Mouse (Mus musculus): Measurements from ENCODE around the gene Hoxd3. TPM values are rescaled to one million over a fixed set of nuclear protein-coding genes. Genes with fewer than 3 reads are reported as not detected.

The Hoxd3 gene
- polyA plus RNA-seq, 1 experiment from 2014 or later = 3.2 TPM

DNA sequence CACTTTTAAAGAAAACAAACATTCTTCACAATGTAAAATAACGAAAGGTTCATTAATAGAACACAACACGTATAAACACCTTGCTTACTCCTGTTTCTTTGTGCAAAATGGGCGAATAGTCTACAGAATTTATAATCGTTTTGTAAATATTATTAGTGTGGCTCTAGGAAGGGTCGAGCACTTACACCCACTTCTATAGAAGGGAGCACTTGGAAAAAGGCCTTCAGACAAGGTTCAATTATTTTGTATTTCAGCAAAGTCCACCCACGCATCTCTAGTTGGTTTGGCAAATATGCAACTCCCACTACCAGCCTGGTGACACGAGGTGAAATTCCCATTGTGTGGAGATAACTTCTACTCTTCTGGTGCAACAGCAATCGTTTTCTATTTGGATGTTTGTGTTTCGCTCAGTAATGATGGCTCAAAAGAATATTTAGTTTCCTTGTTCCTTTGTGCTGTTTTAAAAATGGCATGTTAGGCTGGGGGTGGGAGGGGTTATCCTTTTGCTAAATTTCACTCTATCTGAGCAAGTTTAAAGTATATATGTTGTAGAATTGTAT is 36.8 kb downstream of the Hoxd3 start:
- no peak overlapping the region for H3K9ac ChIP-seq (ENCODE audit: low read depth, low read length)
- no peaks in the 10 kb centered on the region for H3K4me1 ChIP-seq (replicated peaks; ENCODE audit: control insufficient read depth, insufficient read depth, low read length)
- H3K27me3 ChIP-seq (replicated peaks; ENCODE audit: control insufficient read depth, insufficient read depth, low read length) = peaks cover 96% of the 10 kb centered on the region
- no peak overlapping the region for H3K4me3 ChIP-seq (ENCODE audit: low read depth, low read length)
- WGBS = 36% methylated on average over 9 of the region's 9 CpGs
- TF ChIP-seq CTCF (IDR thresholded peaks at IDR 0.05; ENCODE audit: low read depth) = no peak
- no peak overlapping the region for H3K27ac ChIP-seq (ENCODE audit: low read depth, low read length)
- no peak for ATAC-seq
- H3K9me3 ChIP-seq (ENCODE audit: control insufficient read depth) = no peaks in the 10 kb centered on the region
- no peaks in the 10 kb centered on the region for H3K36me3 ChIP-seq (ENCODE audit: control insufficient read depth, insufficient read depth)
- no peak overlapping the region for H3K4me2 ChIP-seq (replicated peaks; ENCODE audit: low read depth)

DNA sequence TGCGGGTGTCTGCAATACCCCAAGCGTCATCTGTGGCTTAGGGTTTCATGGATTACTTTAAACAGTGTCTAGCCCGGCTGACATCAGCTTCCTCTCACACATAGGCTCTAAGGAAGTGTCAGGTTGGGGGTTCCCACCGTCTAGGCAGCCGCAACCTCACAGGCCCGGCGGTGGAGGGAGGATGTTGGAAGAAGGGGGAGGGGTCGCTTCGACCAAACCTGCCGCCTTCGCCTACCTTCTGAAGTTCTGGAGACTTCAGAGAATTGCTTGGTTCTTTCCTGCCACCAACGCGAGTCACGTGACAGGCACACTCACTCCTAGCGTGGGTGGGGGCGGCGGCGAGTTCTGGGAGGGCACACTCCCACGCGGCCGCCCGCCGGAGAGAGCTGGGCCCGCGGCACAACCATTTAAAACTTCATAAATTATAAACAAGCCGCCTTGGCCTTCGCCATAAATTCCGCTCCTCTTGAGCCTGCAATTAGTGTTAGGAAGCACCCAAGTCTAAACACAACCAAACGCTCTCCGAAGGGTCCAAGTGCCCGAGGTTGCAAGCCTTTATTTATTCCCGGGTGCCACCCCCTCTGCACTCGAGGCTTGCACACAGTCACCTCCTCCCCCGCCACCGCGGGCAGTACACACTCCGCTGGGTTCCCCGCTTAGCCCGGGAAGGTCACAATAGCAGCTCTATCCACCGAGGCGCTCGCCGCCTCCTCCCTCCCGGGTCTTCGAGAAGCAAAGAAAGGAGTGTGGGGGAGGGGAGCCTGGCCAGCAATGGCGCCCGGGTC is 37.8 kb downstream of the Hoxd3 start:
- H3K27ac ChIP-seq (ENCODE audit: low read depth, low read length) = no peak overlapping the region
- H3K27me3 ChIP-seq (replicated peaks; ENCODE audit: control insufficient read depth, insufficient read depth, low read length) = peaks cover 96% of the 10 kb centered on the region
- ATAC-seq = peak; percentile 36
- H3K4me3 ChIP-seq (ENCODE audit: low read depth, low read length) = peak overlapping the region; percentile 32
- no peaks in the 10 kb centered on the region for H3K36me3 ChIP-seq (ENCODE audit: control insufficient read depth, insufficient read depth)
- no peaks in the 10 kb centered on the region for H3K4me1 ChIP-seq (replicated peaks; ENCODE audit: control insufficient read depth, insufficient read depth, low read length)
- WGBS = under 1% methylated on average over 47 of the region's 47 CpGs
- no peak overlapping the region for H3K9ac ChIP-seq (ENCODE audit: low read depth, low read length)
- no peaks in the 10 kb centered on the region for H3K9me3 ChIP-seq (ENCODE audit: control insufficient read depth)
- H3K4me2 ChIP-seq (replicated peaks; ENCODE audit: low read depth) = peak overlapping the region; percentile 64
- TF ChIP-seq CTCF (IDR thresholded peaks at IDR 0.05; ENCODE audit: low read depth) = no peak

DNA sequence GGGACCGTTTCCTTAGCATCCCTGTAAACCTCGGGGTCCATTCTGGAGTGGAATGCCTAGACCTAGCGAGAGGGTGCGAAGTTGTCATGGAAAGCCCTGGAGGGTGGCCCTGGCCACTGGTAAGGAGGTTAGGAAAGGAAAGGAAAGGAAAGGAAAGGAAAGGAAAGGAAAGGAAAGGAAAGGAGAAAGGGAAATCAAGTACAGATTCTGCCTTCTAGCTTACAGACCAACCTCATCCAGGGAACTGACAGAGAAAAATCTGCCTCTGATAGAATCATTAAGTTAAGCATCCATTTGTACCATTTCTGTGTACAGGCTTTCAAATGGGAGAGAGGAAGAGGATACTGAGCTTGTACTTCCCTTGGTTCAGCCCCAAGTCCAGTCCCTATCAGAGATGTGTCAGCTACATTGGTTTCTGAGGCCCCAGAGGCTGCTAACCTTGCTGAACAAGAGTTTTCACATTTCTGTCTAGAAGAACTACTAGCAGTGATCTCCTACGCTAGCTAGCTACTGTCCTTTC is 39.1 kb downstream of the Hoxd3 start:
- no peak for ATAC-seq
- no peak overlapping the region for H3K27ac ChIP-seq (ENCODE audit: low read depth, low read length)
- WGBS = 47% methylated on average over 5 of the region's 5 CpGs
- no peaks in the 10 kb centered on the region for H3K9me3 ChIP-seq (ENCODE audit: control insufficient read depth)
- peaks cover 90% of the 10 kb centered on the region for H3K27me3 ChIP-seq (replicated peaks; ENCODE audit: control insufficient read depth, insufficient read depth, low read length)
- no peak overlapping the region for H3K4me2 ChIP-seq (replicated peaks; ENCODE audit: low read depth)
- TF ChIP-seq CTCF (IDR thresholded peaks at IDR 0.05; ENCODE audit: low read depth) = no peak
- no peak overlapping the region for H3K9ac ChIP-seq (ENCODE audit: low read depth, low read length)
- no peaks in the 10 kb centered on the region for H3K36me3 ChIP-seq (ENCODE audit: control insufficient read depth, insufficient read depth)
- no peak overlapping the region for H3K4me3 ChIP-seq (ENCODE audit: low read depth, low read length)
- H3K4me1 ChIP-seq (replicated peaks; ENCODE audit: control insufficient read depth, insufficient read depth, low read length) = no peaks in the 10 kb centered on the region

DNA sequence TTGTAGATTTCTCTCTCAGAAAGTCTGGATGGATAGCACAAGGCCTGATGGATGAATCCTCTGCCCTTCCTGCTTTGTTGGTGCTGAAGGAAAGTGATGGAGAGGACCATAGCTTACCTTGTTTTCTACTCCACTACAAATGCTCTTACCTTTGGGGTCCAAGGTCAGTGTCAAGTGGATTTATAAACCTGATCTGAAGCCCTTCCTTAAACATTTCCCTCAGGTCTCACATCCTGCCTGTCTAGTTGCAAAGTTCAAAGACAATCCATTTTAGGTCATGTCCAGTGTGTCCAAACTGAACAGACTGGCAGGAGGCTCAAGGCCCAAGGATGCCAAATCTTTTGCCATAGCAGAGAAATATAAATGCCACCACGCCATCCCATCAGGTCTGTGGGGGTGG is 40.1 kb downstream of the Hoxd3 start:
- Histone ChIP-seq H3K4me1 (replicated peaks; ENCODE audit: control insufficient read depth, insufficient read depth, low read length) (no peaks in the 10 kb centered on the region), H3K27me3 (replicated peaks; ENCODE audit: control insufficient read depth, insufficient read depth, low read length) (peaks cover 85% of the 10 kb centered on the region), H3K36me3 (ENCODE audit: control insufficient read depth, insufficient read depth) (no peaks in the 10 kb centered on the region), H3K9me3 (ENCODE audit: control insufficient read depth) (no peaks in the 10 kb centered on the region), H3K9ac (ENCODE audit: low read depth, low read length) (no peak overlapping the region), H3K4me3 (ENCODE audit: low read depth, low read length) (no peak overlapping the region), H3K4me2 (replicated peaks; ENCODE audit: low read depth) (no peak overlapping the region), H3K27ac (ENCODE audit: low read depth, low read length) (no peak overlapping the region)
- no peak for ATAC-seq
- WGBS = 86% methylated on average over 1 of the region's 1 CpGs
- no peak for TF ChIP-seq CTCF (IDR thresholded peaks at IDR 0.05; ENCODE audit: low read depth)

DNA sequence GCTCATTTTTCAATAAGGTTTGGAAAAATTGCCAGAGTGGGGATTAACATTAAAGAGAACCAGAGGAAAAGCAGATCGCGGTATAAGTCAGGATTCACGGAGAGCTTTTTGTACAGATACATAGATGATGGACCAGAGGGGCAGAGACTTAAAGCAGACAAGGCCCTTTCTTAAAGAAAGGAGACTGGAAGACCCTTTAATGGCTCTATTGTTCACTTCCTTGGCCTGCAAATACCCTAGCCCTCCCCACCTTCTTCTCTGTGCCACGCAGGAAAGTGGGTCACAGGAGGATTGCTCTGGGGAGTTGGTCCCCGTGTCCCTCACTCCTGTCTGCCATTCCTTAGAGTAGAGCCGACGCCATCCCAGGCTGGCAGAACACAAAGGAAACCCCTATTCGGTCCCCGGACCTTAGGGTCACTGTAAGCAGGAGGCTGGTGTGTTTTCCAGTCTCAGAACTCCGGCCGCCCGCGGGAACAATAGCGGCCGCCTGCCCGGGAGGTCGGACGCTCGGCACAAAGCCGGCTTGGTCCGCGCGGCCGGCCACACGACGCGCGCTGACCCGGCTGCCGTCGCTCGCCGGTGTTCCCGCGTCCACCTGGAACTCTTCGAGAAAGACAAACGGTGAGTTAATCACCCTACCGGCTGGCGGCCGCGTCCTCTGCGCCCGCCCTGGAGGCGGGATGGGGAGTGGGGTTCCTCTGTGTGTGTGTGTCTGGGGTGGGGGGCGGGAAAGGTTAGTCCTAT is 40.9 kb downstream of the Hoxd3 start:
- Histone ChIP-seq H3K4me3 (ENCODE audit: low read depth, low read length) (peak overlapping the region; percentile 26), H3K4me2 (replicated peaks; ENCODE audit: low read depth) (peak overlapping the region; percentile 56), H3K9me3 (ENCODE audit: control insufficient read depth) (no peaks in the 10 kb centered on the region), H3K4me1 (replicated peaks; ENCODE audit: control insufficient read depth, insufficient read depth, low read length) (no peaks in the 10 kb centered on the region), H3K9ac (ENCODE audit: low read depth, low read length) (no peak overlapping the region), H3K27ac (ENCODE audit: low read depth, low read length) (no peak overlapping the region), H3K36me3 (ENCODE audit: control insufficient read depth, insufficient read depth) (no peaks in the 10 kb centered on the region), H3K27me3 (replicated peaks; ENCODE audit: control insufficient read depth, insufficient read depth, low read length) (peaks cover 82% of the 10 kb centered on the region)
- WGBS = 6% methylated on average over 45 of the region's 45 CpGs
- TF ChIP-seq CTCF (IDR thresholded peaks at IDR 0.05; ENCODE audit: low read depth) = no peak
- ATAC-seq = no peak

DNA sequence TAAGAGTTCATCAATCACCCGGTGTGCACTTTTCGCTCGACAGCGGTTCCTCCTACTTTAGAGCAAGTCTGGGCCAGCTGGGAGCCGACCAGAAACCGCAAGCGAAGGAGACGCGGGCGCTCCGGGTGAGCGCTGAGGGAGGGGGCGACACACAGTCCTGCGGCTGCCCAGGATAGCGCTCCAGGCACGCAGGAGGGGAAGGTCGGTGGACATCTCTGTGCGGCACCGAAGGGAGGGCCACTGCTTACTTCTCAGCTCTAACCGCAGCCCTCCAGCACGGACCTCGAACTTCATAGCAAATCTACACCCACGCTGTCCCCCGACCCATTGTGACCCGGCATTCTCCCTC is 41.4 kb downstream of the Hoxd3 start:
- Histone ChIP-seq H3K36me3 (ENCODE audit: control insufficient read depth, insufficient read depth) (no peaks in the 10 kb centered on the region), H3K4me2 (replicated peaks; ENCODE audit: low read depth) (peak overlapping the region; percentile 56), H3K4me1 (replicated peaks; ENCODE audit: control insufficient read depth, insufficient read depth, low read length) (no peaks in the 10 kb centered on the region), H3K4me3 (ENCODE audit: low read depth, low read length) (peak overlapping the region; percentile 26), H3K9me3 (ENCODE audit: control insufficient read depth) (no peaks in the 10 kb centered on the region), H3K9ac (ENCODE audit: low read depth, low read length) (no peak overlapping the region), H3K27me3 (replicated peaks; ENCODE audit: control insufficient read depth, insufficient read depth, low read length) (peaks cover 83% of the 10 kb centered on the region), H3K27ac (ENCODE audit: low read depth, low read length) (no peak overlapping the region)
- no peak for ATAC-seq
- 6% methylated on average over 24 of the region's 25 CpGs for WGBS
- no peak for TF ChIP-seq CTCF (IDR thresholded peaks at IDR 0.05; ENCODE audit: low read depth)
